Mouse (Mus musculus) lung, embryonic 16.5 days (tissue): ENCODE data around the gene B3gnt4. TPM values are rescaled to one million over a fixed set of nuclear protein-coding genes. Genes with fewer than 3 reads are reported as not detected.

ENCODE experiments used
- ATAC-seq: fragments of 200-750 bp; cut with Nextera tagmentation; 2 replicates; pipeline ENCODE4 v1.8.0; 2017; ENCODE audit warnings: low read depth, mild to moderate bottlenecking, moderate library complexity
- H3K27ac ChIP-seq: fragments of 300-500 bp; sonication (generic); 2 replicates; pipeline ENCODE4 v1.5.1; 2014; ENCODE audit warnings: mild to moderate bottlenecking, control low read depth, low read length
- H3K27me3 ChIP-seq: fragments of 300-500 bp; sonication (generic); 2 replicates; pipeline ENCODE4 v1.6.1; 2014; ENCODE audit warnings: low read depth, low read length, mixed read lengths; ENCODE audit not compliant: control insufficient read depth, insufficient read depth
- H3K36me3 ChIP-seq: fragments of 300-500 bp; sonication (generic); 2 replicates; pipeline ENCODE4 v1.6.1; 2014; ENCODE audit warnings: low read length; ENCODE audit not compliant: control insufficient read depth, insufficient read depth
- H3K4me1 ChIP-seq: fragments of 300-500 bp; sonication (generic); replicated peaks from 2 replicates; pipeline ENCODE4 v1.6.1; 2014; ENCODE audit warnings: low read length, mixed read lengths; ENCODE audit not compliant: control insufficient read depth, insufficient read depth
- H3K4me2 ChIP-seq: fragments of 300-500 bp; sonication (generic); 2 replicates; pipeline ENCODE4 v1.6.1; 2014; ENCODE audit warnings: low read depth, low read length, control low read depth
- H3K4me3 ChIP-seq: fragments of 300-500 bp; sonication (generic); 2 replicates; pipeline ENCODE4 v1.5.1; 2014; ENCODE audit warnings: mild to moderate bottlenecking, low read length, control low read depth
- H3K9ac ChIP-seq: fragments of 300-500 bp; sonication (generic); 2 replicates; pipeline ENCODE4 v1.6.1; 2014; ENCODE audit warnings: low read length, control low read depth
- H3K9me3 ChIP-seq: fragments of 300-500 bp; sonication (generic); 2 replicates; pipeline ENCODE4 v1.6.1; 2016; ENCODE audit warnings: low read length; ENCODE audit not compliant: control insufficient read depth
- WGBS: fragments of 180-500 bp; shearing (Covaris S2); extraction: QIAGEN DNeasy Blood & Tissue Kit; methylation state at CpG from one replicate; pipeline ENCODE4 v1.1.7; 2014; 5-methylcytosine and 5-hydroxymethylcytosine counted together
- microRNA-seq: library from miRNA; unstranded; fragments of <30 nt; microRNA quantifications from one replicate; pipeline ENCODE4, GENCODE M21; 2016
- polyA plus RNA-seq: library from polyadenylated mRNA; unstranded; fragments of >200 nt; fragmentation: Nextera tagmentation; extraction: Ambion mirVana; gene quantifications from 2 replicates; pipeline ENCODE4 v1.2.1, GENCODE M21; 2015

Gene B3gnt4
- polyA plus RNA-seq, 1 experiment from 2014 or later: 0.84 TPM

- Histone ChIP-seq H3K4me3 (no peak overlapping the region), H3K4me1 (no peaks in the 10 kb centered on the region), H3K36me3 (peaks cover 17% of the 10 kb centered on the region), H3K4me2 (no peak overlapping the region), H3K9ac (no peak overlapping the region), H3K27me3 (no peaks in the 10 kb centered on the region), H3K9me3 (no peaks in the 10 kb centered on the region), H3K27ac (no peak overlapping the region)
- ATAC-seq: no peak
- 89% methylated on average over 8 of the region's 8 CpGs for WGBS
Observed at GRCm38 (mm10) chr5:123559588-123559987, 49.3 kb downstream of the B3gnt4 start.

- Histone ChIP-seq H3K9ac (no peak overlapping the region), H3K4me1 (no peaks in the 10 kb centered on the region), H3K4me2 (no peak overlapping the region), H3K4me3 (no peak overlapping the region), H3K27ac (no peak overlapping the region), H3K36me3 (peaks cover 23% of the 10 kb centered on the region), H3K9me3 (no peaks in the 10 kb centered on the region), H3K27me3 (no peaks in the 10 kb centered on the region)
- ATAC-seq: no peak
- WGBS: 91% methylated on average over 11 of the region's 11 CpGs
Observed at GRCm38 (mm10) chr5:123561128-123561527, 50.9 kb downstream of the B3gnt4 start.

Small RNA genes lying within 50 kb of the gene (microRNA-seq; reads per million reads assigned to microRNA genes)
- 0.79 reads per million for gene Mir7647

Other genes starting within 250 kb of the B3gnt4 start
- gene Bcl7a, start 166.6 kb upstream of the B3gnt4 start, polyA plus RNA-seq: 21.8 and 23.9 TPM in 2 replicates
- 15.0 and 17.8 TPM in 2 replicates for gene Mlxip, start 115.7 kb upstream of the B3gnt4 start, polyA plus RNA-seq
- 1.5 and 1.7 TPM in 2 replicates for gene Lrrc43, start 21.2 kb upstream of the B3gnt4 start, polyA plus RNA-seq
- not detected in 2 replicates for gene Il31, start 21.0 kb upstream of the B3gnt4 start, polyA plus RNA-seq
- 104 and 113 TPM in 2 replicates for gene Diablo, start 13.7 kb downstream of the B3gnt4 start, polyA plus RNA-seq
- 0.59 and 0.91 TPM in 2 replicates for gene Gm49027, start 15.0 kb downstream of the B3gnt4 start, polyA plus RNA-seq
- 23.7 and 26.9 TPM in 2 replicates for gene Vps33a, start 62.6 kb downstream of the B3gnt4 start, polyA plus RNA-seq
- gene Clip1, start 174.2 kb downstream of the B3gnt4 start, polyA plus RNA-seq: 35.7 and 37.9 TPM in 2 replicates
- 75.9 and 76.4 TPM in 2 replicates for gene Zcchc8, start 210.6 kb downstream of the B3gnt4 start, polyA plus RNA-seq
- 110 and 116 TPM in 2 replicates for gene Rsrc2, start 239.0 kb downstream of the B3gnt4 start, polyA plus RNA-seq
- 28.6 and 32.4 TPM in 2 replicates for gene Kntc1, start 239.3 kb downstream of the B3gnt4 start, polyA plus RNA-seq